Mouse (Mus musculus): ENCODE data around the gene BC017158.
"Not testable (repeated sequence)": the region's sequence is repeated elsewhere in the genome, so short reads cannot be mapped to it uniquely, and the experiment has no call there.

The BC017158 gene

GRCm38 (mm10) chr7:128297617-128298480, at the start of gene BC017158:
BC017158 (minus strand) TSS chr7:128298170.
- DNase-seq (ENCODE audit: low spot score), result peak; percentile 82

- no peak for DNase-seq (ENCODE audit: low spot score)
Measured at GRCm38 (mm10) chr7:128346991-128347390, 49.0 kb upstream of the BC017158 start.

DNA sequence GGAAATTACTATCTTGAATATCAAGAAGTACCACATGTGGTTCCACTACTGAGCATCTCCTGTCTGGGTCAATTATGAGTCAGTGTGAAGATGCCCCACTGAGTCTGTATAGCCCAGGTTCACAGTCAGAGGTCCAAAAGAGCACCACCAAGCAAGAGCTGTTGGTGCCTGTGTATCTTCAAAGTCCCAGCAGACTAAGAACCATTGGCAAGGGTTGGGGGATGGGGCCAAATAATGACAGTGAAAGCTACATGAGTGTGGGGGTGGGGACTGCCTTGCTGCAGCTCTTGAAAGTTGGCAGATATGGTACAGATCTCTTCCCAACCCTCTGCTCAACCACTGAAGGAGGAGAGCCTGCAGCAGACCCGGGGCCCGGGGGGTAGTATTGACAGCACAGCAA, 48.6 kb upstream of the BC017158 start:
- no peak for DNase-seq (ENCODE audit: low spot score)

DNA sequence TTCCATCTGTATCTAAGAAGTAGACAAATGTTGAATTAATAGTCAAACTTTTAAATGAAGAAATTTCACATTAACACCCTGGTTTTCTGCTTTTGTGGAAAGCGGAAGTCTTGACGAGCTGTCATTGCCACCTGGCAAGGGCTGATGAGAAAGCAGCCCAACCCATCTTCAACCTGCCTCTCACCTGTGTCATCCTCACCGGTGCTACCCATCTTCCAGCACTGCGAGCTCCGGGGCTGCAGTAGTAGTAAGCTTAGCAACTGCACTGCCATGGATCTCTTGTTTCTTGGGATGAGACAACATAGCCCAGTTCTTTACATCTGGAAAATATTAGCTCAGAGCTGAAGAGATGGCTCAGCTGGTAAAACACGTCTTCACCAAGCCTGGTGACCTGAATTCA, 47.7 kb upstream of the BC017158 start:
- no peak for DNase-seq (ENCODE audit: low spot score)

DNA sequence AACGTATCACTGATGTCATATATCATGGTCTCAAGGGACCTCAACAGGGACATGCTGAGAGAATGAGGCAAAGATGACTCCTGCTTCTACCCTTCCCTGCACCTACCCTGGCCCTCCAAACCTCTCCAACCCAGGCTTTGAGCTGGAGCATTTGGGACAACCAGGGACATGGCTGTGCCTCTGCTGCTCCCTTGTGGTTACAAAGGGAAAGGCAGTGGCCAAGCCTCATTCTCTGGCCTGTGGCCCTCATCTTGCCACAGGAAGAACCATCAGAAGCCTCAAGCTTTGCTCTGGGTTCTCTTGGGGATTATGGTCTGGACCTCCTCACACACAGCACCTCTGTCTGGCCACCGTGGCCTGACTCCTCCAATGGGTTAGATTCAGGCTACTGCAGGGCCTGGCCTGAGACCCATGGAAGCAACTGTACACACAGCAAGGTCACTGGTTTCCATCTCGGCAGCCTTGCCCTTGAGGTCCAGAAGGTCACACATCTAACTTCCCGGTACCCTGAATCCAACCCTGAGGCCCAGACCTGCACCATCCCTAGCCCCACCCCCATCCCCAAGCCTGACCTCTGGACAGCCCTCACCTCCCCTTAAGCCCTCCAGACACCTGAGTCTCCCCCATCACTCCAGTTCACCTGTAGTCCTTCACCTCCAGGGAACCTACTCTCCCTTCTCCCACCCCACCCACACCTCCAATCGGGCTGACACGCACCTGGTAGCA, 47.1 kb upstream of the BC017158 start:
- DNase-seq (ENCODE audit: low spot score), result peak; percentile 55

DNA sequence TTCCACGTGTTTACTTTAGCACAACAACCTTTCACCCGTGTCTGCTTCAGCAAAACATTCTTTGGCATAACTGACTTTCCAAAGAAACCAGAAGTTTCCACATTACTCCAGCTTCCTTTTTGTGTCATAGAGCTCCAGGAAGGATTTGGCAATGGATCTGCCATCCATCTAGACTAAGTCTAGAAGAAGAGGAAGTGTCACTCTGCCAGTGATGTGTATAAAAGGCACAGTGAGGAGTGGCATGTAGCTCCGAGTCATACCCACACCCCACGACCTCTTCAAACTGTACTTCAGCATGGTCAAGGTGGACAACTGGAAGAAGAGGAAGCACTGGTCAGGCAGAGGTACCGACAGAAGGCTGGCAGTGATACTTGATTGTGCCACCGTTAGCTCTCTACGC, 46.5 kb upstream of the BC017158 start:
- DNase-seq (ENCODE audit: low spot score), result no peak

DNA sequence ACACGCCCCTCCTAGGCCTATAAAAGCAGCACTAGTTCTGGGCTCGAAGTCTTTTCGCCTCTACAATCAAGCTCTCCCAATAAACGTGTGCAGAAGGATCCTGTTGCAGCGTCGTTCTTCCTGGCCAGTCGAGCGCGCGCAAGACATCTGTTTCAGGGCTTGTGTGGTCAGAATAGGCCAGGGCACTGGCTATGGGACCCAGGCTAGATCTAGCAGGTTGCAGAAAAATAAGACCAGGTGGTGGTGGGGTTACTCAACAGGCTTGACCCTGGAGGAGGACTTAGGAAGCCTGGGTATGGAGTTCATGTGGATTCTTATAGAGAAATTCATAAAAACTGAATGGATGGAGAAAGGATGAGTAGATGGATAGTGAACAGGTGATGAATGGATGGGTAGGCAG, 44.7 kb upstream of the BC017158 start:
- DNase-seq (ENCODE audit: low spot score), result not testable (repeated sequence)

GRCm38 (mm10) chr7:128340321-128340720, 42.4 kb upstream of the BC017158 start:
- not testable (repeated sequence) for DNase-seq (ENCODE audit: low spot score)

- no peak for DNase-seq (ENCODE audit: low spot score)
Measured at GRCm38 (mm10) chr7:128332896-128333295, 34.9 kb upstream of the BC017158 start.

- no peak for DNase-seq (ENCODE audit: low spot score)
Measured at GRCm38 (mm10) chr7:128330981-128331380, 33.0 kb upstream of the BC017158 start.

GRCm38 (mm10) chr7:128324977-128325376, 27.0 kb upstream of the BC017158 start:
- no peak for DNase-seq (ENCODE audit: low spot score)

GRCm38 (mm10) chr7:128321260-128321659, 23.3 kb upstream of the BC017158 start:
- no peak for DNase-seq (ENCODE audit: low spot score)

GRCm38 (mm10) chr7:128320219-128320816, 22.3 kb upstream of the BC017158 start:
- DNase-seq (ENCODE audit: low spot score), result no peak

GRCm38 (mm10) chr7:128319140-128319539, 21.2 kb upstream of the BC017158 start:
- no peak for DNase-seq (ENCODE audit: low spot score)

- DNase-seq (ENCODE audit: low spot score), result no peak
Measured at GRCm38 (mm10) chr7:128317011-128317410, 19.0 kb upstream of the BC017158 start.

DNA sequence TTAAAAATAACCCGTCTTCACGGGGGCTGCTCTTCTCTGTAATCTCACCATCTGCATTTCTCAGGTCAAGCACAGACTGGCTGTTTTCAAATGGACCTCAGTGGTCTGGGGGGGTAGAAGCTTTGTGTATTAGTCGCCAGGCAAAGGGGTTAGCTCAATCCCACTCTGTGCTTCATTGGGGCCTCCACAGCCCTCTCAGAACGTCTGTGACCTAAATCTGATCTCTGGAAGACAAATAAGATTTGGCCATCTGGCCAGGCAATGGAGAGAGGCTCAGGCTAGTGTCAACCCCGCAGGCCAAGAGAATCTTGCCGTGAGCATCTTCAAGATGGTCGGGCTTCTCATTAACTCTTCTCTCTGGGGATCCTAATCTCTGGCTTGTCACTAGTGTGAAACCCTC, 16.5 kb upstream of the BC017158 start:
- DNase-seq (ENCODE audit: low spot score), result no peak

GRCm38 (mm10) chr7:128313601-128314000, 15.6 kb upstream of the BC017158 start:
- DNase-seq (ENCODE audit: low spot score), result no peak

DNA sequence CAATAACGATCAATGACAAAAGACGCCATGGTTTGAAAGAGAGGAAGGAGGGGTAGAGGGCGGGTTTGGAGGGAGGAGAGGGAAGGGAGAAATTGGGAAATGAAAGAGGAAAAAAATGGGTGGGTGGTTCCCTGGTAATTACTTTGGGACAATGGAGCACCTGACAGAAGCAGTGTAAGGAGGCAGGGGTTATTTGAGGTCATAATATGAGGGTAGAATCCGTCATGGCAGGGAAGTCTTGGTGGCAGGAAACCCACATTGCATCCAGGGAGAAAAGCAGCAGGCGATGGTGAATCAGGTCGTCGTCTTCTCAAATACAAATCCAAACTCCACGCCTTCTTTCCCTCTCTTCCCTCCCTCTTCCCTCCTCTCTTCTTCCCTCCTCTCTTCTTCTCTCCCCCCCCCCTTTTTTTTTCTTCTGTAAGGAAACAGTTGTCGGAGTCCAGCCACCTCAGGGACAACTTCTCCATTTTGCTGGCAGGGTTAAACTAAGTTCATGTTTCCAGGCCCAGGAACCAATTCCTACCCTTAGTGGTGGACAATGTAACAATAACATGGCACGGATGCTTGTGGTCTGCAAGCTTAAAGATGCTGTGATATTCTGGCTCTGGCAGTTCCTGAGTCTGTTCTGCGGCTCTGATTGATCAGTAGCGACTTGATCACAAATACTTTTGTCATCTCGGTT, 14.5 kb upstream of the BC017158 start:
- DNase-seq (ENCODE audit: low spot score), result no peak

DNA sequence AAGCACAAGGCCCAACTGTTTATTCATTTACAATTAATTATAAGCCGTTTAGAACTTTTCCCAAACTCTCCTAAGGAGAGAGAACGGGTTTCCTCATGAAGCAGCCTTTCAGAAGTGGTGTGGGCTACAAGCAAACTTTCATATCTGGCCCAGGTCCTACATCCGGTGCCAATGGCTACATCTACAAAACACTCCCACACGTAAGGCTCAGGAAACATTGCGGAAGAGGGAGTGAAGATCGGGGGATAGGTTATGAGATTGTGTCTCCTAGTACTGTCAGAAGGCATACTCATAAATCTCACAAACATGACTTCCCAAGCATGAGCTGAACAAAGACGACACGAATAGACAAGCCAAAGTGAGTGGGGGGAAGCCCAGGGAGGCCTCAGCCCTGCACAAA, 13.8 kb upstream of the BC017158 start:
- DNase-seq (ENCODE audit: low spot score), result no peak

GRCm38 (mm10) chr7:128311263-128311662, 13.3 kb upstream of the BC017158 start:
- DNase-seq (ENCODE audit: low spot score), result no peak

- DNase-seq (ENCODE audit: low spot score), result no peak
Measured at GRCm38 (mm10) chr7:128310229-128310688, 12.3 kb upstream of the BC017158 start.

- DNase-seq (ENCODE audit: low spot score), result no peak
Measured at GRCm38 (mm10) chr7:128309776-128310175, 11.8 kb upstream of the BC017158 start.
